Mouse (Mus musculus) hindbrain, embryonic 10.5 days (tissue): ENCODE data around the gene Tmem8b. TPM values are rescaled to one million over a fixed set of nuclear protein-coding genes. Genes with fewer than 3 reads are reported as not detected.

Source experiments
- DNase-seq: peaks from one replicate; pipeline ENCODE4 v3.0.0-alpha.2; 2017; ENCODE audit warnings: low spot score
- H3K27ac ChIP-seq: fragments of 300-500 bp; sonication (generic); 2 replicates; pipeline ENCODE4 v1.5.1; 2016; ENCODE audit warnings: mild to moderate bottlenecking, moderate library complexity
- H3K27me3 ChIP-seq: fragments of 300-500 bp; sonication (generic); 2 replicates; pipeline ENCODE4 v1.6.1; 2016; ENCODE audit warnings: mild to moderate bottlenecking; ENCODE audit not compliant: poor library complexity, insufficient read depth, severe bottlenecking
- H3K36me3 ChIP-seq: fragments of 300-500 bp; sonication (generic); 2 replicates; pipeline ENCODE4 v1.6.1; 2016; ENCODE audit warnings: mild to moderate bottlenecking, moderate library complexity
- H3K4me1 ChIP-seq: fragments of 300-500 bp; sonication (generic); replicated peaks from 2 replicates; pipeline ENCODE4 v1.6.1; 2016; ENCODE audit warnings: mild to moderate bottlenecking
- H3K4me3 ChIP-seq: fragments of 300-500 bp; sonication (generic); 2 replicates; pipeline ENCODE4 v1.5.1; 2016; ENCODE audit warnings: mild to moderate bottlenecking, moderate library complexity
- H3K9me3 ChIP-seq: fragments of 300-500 bp; sonication (generic); 2 replicates; pipeline ENCODE4 v1.6.1; 2016; ENCODE audit warnings: mild to moderate bottlenecking, moderate library complexity
- WGBS: fragments of 180-500 bp; shearing (Covaris S2); methylation state at CpG from one replicate; pipeline ENCODE4 v1.1.7; 2016; 5-methylcytosine and 5-hydroxymethylcytosine counted together
- polyA plus RNA-seq: library from polyadenylated mRNA; unstranded; fragments of >200 nt; fragmentation: Nextera tagmentation; extraction: Ambion mirVana; gene quantifications from 2 replicates; pipeline ENCODE4 v1.2.1, GENCODE M21; 2016

Tmem8b gene
- polyA plus RNA-seq, 1 experiment from 2014 or later, result 9.4 TPM

DNA sequence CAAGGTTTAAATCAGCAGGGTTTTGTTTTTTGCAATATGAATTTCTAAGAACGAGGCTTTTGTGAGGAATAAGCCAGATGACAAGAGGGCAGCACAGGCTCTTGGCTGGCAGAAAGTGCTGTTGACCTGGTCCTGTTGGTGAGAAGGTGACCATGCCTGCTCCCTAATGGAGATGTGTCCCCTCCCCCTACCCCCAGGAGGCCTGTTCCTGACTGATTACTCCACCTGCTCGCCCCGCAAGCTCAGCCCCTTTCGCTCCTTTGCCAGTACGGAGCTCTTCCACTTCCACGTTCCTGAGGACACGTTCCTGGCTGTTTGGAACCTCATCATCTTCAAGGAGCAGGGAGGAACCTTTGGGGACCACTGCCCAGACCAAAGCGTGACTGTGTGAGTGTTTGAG, 4.9 kb downstream of the Tmem8b start:
- Histone ChIP-seq H3K27ac (no peak overlapping the region), H3K4me1 (peaks cover 46% of the 10 kb centered on the region), H3K36me3 (peaks cover 38% of the 10 kb centered on the region), H3K9me3 (no peaks in the 10 kb centered on the region), H3K4me3 (no peak overlapping the region), H3K27me3 (peaks cover 16% of the 10 kb centered on the region; the same call in 1 of the 2 replicates)
- no peak for DNase-seq
- WGBS, result 80% methylated on average over 8 of the region's 8 CpGs

DNA sequence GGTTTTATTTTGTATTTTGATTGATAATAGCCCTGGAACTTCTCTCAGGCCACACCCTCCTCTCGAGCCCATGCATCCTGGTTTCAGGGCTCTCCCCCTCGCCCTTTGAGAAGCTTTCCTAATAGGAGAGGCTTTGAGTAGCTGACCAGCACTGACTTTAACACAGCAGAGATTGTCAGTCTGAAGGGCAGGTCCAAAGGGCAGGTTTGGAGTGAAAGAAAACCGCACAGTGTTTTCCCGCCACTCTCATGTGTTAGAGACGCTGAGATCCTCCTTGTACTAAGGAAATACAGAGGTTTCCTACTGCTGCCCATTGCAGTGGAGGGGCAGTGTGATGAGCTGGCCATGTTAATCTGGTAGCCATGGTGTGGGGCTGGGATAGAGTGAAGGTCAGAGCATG, 6.2 kb downstream of the Tmem8b start:
- H3K27ac ChIP-seq, result no peak overlapping the region
- peaks cover 34% of the 10 kb centered on the region for H3K4me1 ChIP-seq
- 68% methylated on average over 5 of the region's 5 CpGs for WGBS

DNA sequence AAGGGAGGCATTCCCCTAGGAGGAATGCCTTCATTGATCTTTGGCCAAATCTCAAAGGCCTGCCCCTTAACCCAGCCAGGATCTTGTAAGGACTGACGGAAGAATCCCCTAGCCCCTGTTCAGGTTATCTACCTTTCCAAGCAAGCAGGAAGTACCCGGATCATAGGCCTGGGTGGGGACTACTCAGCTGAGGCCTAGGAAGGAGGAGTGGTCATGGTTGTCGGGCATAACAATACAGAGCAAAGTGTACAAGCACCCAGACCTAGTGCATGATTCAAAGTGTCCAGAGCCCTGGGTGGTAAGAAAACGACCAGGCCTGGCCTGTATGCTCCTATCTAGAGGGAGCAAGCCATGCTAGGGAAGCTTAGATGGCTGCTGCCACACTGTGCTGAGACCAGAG, 6.8 kb downstream of the Tmem8b start:
- WGBS, result 82% methylated on average over 4 of the region's 4 CpGs
- H3K4me1 ChIP-seq, result peaks cover 28% of the 10 kb centered on the region
- peaks cover 8% of the 10 kb centered on the region; the same call in 1 of the 2 replicates for H3K27me3 ChIP-seq
- no peak for DNase-seq
- H3K27ac ChIP-seq, result no peak overlapping the region
- H3K9me3 ChIP-seq, result no peaks in the 10 kb centered on the region
- H3K4me3 ChIP-seq, result no peak overlapping the region
- peaks cover 46% of the 10 kb centered on the region for H3K36me3 ChIP-seq

More for the DNA sequence above, 6.2 kb downstream of the Tmem8b start:
- no peaks in the 10 kb centered on the region for H3K9me3 ChIP-seq
- H3K27me3 ChIP-seq, result peaks cover 14% of the 10 kb centered on the region; the same call in 1 of the 2 replicates
- H3K36me3 ChIP-seq, result peaks cover 40% of the 10 kb centered on the region
- no peak for DNase-seq
- H3K4me3 ChIP-seq, result no peak overlapping the region

DNA sequence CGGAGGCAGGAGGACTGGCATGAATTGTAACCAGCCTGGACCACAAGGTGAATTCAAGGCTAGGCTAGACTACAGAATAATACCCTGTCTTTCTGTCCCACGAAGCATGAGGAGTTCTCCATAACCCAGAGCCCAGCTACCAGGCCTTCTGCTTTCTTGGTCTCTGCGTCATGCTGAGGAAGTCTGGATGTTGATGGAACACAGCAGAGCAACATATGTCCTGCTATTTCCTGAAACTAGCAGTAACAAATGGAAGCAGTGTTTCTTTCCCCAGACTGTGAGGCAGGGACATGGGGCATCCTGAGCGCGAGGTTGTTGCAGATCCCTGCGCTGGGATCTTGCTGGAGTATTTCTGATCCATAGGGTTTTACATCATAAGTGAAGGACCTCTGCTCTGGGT, 9.8 kb downstream of the Tmem8b start:
- WGBS, result 90% methylated on average over 6 of the region's 6 CpGs
- Histone ChIP-seq H3K9me3 (no peaks in the 10 kb centered on the region), H3K36me3 (peaks cover 67% of the 10 kb centered on the region), H3K4me1 (0 out of 2 replicates have a peak, but pooled peaks cover 4% of the 10 kb centered on the region), H3K27me3 (no peaks in the 10 kb centered on the region), H3K27ac (no peak overlapping the region), H3K4me3 (no peak overlapping the region)
- no peak for DNase-seq

DNA sequence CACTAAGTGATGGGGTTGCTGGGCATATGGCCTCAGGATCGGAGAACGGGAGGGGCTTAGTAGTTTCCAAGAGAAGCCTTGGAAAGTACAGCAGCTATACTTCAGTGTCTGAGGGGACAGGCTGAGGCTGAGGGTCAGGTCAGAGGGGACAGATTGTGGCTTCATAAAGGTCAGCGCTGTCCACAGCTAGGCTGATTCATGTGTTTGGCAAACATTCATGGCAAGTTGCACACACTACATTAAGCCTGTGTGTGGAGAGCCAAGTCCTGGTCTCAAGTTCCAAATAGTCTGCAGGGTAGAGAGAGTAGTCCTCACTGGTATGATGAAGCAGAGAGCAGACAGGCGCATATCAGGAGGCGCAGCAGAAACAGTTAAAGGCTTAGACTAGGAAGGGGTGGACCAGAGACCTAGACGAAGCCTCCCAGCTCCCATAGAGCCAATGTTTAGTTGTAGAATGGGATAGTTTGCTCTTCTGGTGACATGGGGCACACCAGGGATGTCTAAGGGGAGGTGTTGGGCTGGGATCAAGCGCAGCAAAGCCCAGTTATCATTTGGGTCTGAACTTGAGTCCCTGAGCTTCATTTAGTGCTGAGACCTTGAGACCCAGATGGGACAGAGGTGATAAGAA, 10.8 kb downstream of the Tmem8b start:
- DNase-seq, result no peak
- Histone ChIP-seq H3K4me1 (0 out of 2 replicates have a peak, but pooled peaks cover under 1% of the 10 kb centered on the region), H3K36me3 (peaks cover 62% of the 10 kb centered on the region), H3K9me3 (no peaks in the 10 kb centered on the region), H3K27me3 (no peaks in the 10 kb centered on the region), H3K4me3 (no peak overlapping the region), H3K27ac (no peak overlapping the region)
- 89% methylated on average over 7 of the region's 7 CpGs for WGBS

DNA sequence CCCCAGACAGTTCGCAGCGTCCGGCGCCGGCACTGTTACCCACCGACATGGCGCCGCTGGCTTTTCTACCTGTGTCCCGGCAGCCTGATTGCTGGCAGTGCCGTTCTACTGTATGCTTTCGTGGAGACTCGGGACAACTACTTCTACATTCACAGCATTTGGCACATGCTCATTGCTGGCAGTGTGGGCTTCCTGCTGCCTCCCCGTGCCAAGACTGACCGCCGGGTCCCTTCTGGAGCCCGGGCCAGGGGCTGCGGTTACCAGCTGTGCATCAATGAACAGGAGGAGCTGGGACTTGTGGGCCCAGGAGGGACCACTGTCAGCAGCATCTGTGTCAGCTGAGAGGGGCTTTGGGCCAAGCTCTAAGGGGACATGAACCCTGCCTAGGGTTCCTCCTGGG, 21.2 kb downstream of the Tmem8b start:
- H3K4me1 ChIP-seq, result no peaks in the 10 kb centered on the region
- no peaks in the 10 kb centered on the region for H3K27me3 ChIP-seq
- H3K36me3 ChIP-seq, result peaks cover 43% of the 10 kb centered on the region
- no peak overlapping the region for H3K4me3 ChIP-seq
- no peaks in the 10 kb centered on the region for H3K9me3 ChIP-seq
- DNase-seq, result no peak
- no peak overlapping the region for H3K27ac ChIP-seq
- WGBS, result 96% methylated on average over 17 of the region's 17 CpGs

DNA sequence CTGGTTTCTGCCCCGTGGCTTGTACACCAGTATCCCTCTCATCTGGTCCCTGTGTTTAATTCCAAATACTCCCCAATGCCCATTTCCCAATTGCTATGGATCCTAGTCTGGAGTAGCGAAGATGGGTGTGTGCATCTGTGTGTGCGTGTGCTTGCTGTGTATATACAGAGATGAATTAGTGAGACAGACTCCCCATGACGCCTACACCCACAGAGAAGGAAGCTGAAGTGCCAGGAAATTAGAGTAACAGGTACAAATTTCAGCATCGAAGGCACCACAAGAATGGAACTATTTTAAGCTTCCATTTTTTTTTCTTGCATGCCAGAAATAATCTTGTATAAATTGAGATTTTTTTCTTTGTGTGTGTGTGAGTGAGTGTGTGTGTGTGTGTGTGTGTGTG, 22.3 kb downstream of the Tmem8b start:
- H3K4me3 ChIP-seq, result no peak overlapping the region
- H3K9me3 ChIP-seq, result no peaks in the 10 kb centered on the region
- no peaks in the 10 kb centered on the region for H3K27me3 ChIP-seq
- H3K36me3 ChIP-seq, result peaks cover 33% of the 10 kb centered on the region
- H3K27ac ChIP-seq, result no peak overlapping the region
- no peak for DNase-seq
- peaks cover 5% of the 10 kb centered on the region; the same call in 1 of the 2 replicates for H3K4me1 ChIP-seq
- WGBS, result 83% methylated on average over 5 of the region's 5 CpGs

DNA sequence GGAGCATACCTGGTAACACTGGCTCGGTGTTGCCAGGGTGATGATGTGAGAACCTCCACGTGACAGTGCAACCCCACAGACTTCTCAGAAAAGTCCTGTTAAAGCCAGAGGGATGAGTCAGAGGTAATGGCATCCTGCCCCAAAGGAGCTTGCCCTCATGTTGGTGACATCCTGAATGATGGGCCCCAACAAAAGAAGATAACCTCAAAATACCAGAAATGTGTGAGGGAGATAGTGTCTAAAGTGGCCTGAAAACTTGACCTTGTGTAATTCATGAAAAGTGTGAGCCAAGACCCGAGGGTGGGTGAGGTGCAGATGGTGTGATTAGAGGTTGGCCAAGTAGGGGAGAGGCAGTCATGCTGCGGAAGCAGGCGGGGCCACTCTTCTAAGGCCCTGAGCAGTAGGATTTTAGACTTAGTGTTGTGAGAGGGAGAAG, 25.1 kb downstream of the Tmem8b start:
- H3K4me1 ChIP-seq, result peaks cover 5% of the 10 kb centered on the region; the same call in 1 of the 2 replicates
- DNase-seq, result no peak
- 83% methylated on average over 5 of the region's 5 CpGs for WGBS
- no peak overlapping the region for H3K4me3 ChIP-seq
- no peaks in the 10 kb centered on the region for H3K27me3 ChIP-seq
- H3K9me3 ChIP-seq, result no peaks in the 10 kb centered on the region
- H3K36me3 ChIP-seq, result peaks cover 14% of the 10 kb centered on the region
- no peak overlapping the region for H3K27ac ChIP-seq

DNA sequence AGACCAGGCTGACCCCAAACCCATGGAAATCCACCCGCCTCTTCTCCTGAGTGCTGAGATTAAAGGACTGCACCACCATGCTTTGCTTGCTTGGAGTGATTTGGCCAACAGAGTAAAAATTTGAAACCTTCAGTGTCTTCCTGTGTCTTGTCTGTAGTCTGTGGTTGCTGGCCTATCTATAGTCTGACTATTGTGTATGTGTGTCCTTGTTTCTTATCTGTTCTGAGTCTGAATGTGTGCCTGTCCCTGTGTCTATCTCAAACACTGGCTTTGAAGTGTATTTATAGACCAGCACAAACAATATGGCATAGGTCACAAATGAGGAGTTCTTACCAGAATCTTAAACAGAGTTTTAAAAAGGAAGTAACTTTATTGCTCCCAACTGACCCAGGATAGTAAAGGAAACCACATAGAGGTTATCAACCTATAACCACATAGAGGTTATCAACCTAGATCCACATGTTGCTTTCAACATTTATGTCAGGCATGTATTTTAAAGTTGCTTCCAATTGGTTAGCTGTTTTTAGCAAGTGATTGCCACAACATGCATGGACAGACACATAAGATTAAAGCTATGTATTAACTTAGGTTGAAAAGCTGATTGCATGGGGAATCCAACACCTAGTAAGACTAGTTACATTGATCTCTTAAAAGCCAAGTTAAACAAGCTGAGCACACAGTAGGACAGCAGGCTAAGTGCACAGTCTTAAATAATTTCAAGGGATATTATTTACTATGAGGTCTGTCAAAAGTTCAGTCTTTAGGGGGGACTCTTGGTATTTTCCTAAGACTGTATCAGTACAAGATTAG, 25.9 kb downstream of the Tmem8b start:
- Histone ChIP-seq H3K9me3 (no peaks in the 10 kb centered on the region), H3K36me3 (peaks cover 6% of the 10 kb centered on the region), H3K4me3 (no peak overlapping the region), H3K4me1 (peaks cover 5% of the 10 kb centered on the region; the same call in 1 of the 2 replicates), H3K27ac (no peak overlapping the region), H3K27me3 (no peaks in the 10 kb centered on the region)
- WGBS, result 84% methylated on average over 1 of the region's 1 CpGs
- DNase-seq, result no peak

DNA sequence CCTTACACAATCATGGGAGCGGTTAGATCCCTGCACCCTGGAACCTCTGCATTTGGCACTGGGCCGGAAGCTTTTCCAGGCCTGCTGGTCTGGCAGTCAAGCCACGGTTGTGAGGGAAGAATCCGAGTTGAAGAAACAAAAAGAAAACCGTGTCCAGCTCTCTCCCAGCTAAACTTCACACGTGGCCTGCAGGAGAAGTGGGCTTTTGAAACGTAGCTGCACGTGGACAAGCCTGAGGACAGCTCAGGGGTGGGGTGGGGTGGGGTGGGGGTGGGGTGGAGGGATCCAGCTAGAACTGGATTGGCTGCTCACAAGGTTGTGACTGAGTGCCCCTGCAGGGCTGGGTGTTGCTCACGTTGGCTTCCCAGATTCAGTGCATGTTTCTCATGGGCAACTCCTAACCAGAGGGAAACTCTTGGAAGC, 26.5 kb downstream of the Tmem8b start:
- peaks cover under 1% of the 10 kb centered on the region; the same call in 1 of the 2 replicates for H3K36me3 ChIP-seq
- H3K4me3 ChIP-seq, result no peak overlapping the region
- no peaks in the 10 kb centered on the region for H3K9me3 ChIP-seq
- H3K27ac ChIP-seq, result no peak overlapping the region
- no peak for DNase-seq
- H3K4me1 ChIP-seq, result peaks cover 5% of the 10 kb centered on the region; the same call in 1 of the 2 replicates
- H3K27me3 ChIP-seq, result no peaks in the 10 kb centered on the region
- WGBS, result 43% methylated on average over 9 of the region's 9 CpGs

DNA sequence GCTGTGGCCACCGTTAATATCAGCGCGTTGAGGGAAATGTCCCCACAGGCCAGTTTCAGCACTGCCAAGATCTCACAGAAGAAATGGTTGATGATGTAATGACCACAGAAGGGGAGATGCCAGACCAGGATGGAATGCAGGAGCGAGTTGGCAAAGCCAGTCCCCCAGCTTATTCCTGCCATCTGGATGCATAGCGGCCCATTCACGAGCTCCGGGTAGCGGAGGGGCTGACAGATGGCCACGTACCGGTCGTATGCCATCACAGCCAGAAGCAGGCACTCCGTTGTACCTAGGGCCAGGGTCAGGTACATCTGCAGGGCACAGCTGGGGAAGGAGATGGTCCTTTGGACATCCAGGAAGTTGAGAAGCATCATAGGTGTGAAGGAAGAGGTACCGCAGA, 27.8 kb downstream of the Tmem8b start:
- Histone ChIP-seq H3K4me3 (no peak overlapping the region), H3K9me3 (no peaks in the 10 kb centered on the region), H3K36me3 (no peaks in the 10 kb centered on the region), H3K27me3 (no peaks in the 10 kb centered on the region), H3K27ac (no peak overlapping the region), H3K4me1 (peaks cover 5% of the 10 kb centered on the region; the same call in 1 of the 2 replicates)
- no peak for DNase-seq
- WGBS, result 93% methylated on average over 13 of the region's 13 CpGs

DNA sequence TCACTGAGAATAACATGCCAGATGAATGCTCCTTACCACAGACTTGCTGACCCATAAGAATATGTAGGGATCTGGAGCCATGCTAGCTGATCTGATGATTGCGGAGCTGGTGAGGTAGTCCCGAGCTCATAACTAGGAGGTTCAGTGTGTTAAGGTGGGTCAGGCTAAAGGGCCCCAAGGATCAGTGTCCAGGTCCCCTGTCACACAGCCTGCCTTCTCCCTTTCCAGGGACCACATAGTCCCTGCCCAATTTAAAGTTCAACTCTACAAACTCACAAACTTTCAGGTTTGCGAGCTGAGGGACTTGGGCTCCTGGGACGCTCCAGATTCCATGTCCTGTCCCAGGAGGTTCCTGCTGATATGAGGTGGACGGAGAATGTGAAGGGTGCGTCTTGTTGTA, 31.9 kb downstream of the Tmem8b start, which contains the start of gene Olfr70:
Gene Olfr70, minus strand, starts transcription at position 101 of the 400 bp plus-strand sequence.
- Histone ChIP-seq H3K9me3 (no peaks in the 10 kb centered on the region), H3K4me1 (peaks cover 3% of the 10 kb centered on the region; the same call in 1 of the 2 replicates), H3K27me3 (no peaks in the 10 kb centered on the region), H3K36me3 (no peaks in the 10 kb centered on the region), H3K27ac (no peak within 1 kb of the TSS), H3K4me3 (no peak within 1 kb of the TSS)
- WGBS, result 90% methylated on average over 6 of the region's 6 CpGs
- DNase-seq, result no peak

DNA sequence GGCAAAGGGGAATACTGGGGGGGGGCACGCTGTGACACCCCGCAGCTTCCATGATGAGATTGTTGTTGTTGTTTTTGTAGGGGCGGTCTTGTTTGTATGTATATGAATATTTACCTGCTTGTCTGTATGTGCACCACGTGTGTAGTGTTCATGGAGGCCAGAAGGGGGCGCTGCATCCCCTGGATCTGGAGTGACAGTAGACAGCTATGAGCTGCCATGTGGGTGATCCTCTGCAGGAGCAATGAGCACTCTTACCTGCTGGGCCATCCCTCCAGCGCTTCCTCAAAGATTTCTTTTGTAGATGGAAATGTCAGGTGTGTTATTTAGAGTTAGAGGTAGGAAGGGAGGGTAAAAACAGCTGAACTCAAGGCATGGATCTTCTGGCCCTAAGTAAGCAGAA, 34.7 kb downstream of the Tmem8b start:
- Histone ChIP-seq H3K4me1 (peaks cover 8% of the 10 kb centered on the region), H3K36me3 (no peaks in the 10 kb centered on the region), H3K27me3 (no peaks in the 10 kb centered on the region), H3K9me3 (no peaks in the 10 kb centered on the region), H3K27ac (no peak overlapping the region), H3K4me3 (no peak overlapping the region)
- WGBS, result 76% methylated on average over 6 of the region's 6 CpGs
- no peak for DNase-seq
